8 mouse cellular contexts compared by ENCODE assay signal in the genomic region with DNA sequence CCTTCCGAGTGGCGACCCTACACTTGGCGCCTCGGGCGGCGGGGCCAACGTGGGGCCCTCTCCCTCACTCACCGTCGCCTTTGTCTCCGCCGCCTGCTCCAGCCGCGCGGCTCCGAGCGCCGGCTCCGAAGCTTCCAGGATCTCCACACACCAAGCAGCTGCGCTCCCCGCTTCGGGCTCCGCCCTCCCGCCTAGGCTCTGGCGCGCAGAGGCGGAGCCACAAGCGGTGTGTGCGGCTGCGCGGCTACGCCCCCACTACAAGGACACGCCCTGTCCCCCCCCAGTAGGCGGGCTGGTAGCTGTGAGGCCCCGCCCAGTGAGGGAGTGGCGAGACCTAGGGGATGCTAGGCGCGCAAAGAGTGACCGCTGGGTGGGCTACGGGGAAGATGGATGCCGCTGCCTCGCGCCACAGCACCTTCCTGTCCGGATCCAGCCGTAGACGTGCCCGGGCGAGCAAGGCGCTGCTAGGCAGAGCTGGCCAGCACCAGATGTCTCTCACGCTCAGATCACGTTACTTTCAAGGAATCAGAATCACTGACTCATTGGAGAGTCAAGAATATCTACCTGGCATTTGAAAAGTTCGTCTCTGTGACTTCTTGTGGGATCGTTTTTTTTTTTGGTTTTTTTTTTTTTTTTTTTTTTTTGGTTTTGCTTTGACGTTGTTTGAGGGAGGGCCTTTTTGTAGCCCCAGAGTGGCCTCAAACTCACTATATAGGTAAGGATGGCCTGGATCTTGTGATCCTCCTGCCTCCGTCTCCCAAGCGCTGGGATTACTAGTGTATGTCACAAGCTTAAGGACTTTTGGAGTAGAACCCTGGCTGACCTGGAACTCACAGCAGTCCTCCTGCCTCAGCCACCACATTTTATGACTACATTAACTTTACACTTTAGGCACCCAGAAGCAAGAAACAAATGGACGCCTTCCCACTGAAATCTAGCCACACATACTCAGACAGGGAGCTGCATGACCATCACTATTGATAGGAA. TPM values are rescaled to one million over a fixed set of nuclear protein-coding genes. Genes with fewer than 3 reads are reported as not detected.
DNase-seq lines count a peak whose midpoint lies in the region; ATAC-seq and TF ChIP-seq lines count a peak whose summit lies in the region.

A gene (minus strand): TSS at position 188 of the 987 bp plus-strand sequence.

- H3K4me2 ChIP-seq in lung, postnatal 0 days (replicated peaks; ENCODE audit: low read depth, low read length), result peak within 1 kb of the TSS; percentile 77

- WGBS in hindbrain, embryonic 10.5 days, result 3% methylated on average over 56 of the region's 56 CpGs
- whole genome bisulfite sequencing in lung, postnatal 0 days, result 5% methylated on average over 43 of the region's 56 CpGs

- peak; percentile 38; the same call in 1 of the 2 replicates for TF ChIP-seq CTCF in lung, postnatal 0 days (IDR thresholded peaks at IDR 0.05)

- peak within 1 kb of the TSS; percentile 88 for H3K9ac ChIP-seq in lung, postnatal 0 days (replicated peaks; ENCODE audit: low read depth)

- peak; percentile 94 for ATAC-seq in frontal cortex, adult (ENCODE audit: low TSS enrichment)
- peak; percentile 99 for ATAC-seq in lung, postnatal 0 days

- H3K27me3 ChIP-seq in hindbrain, embryonic 10.5 days (ENCODE audit: insufficient read depth, poor library complexity, severe bottlenecking), result no peaks in the 10 kb centered on the region
- H3K27me3 ChIP-seq in lung, postnatal 0 days (replicated peaks; ENCODE audit: insufficient read depth, low read length), result no peaks in the 10 kb centered on the region

- H3K4me3 ChIP-seq in hindbrain, embryonic 10.5 days, result peak within 1 kb of the TSS; percentile 96
- peak within 1 kb of the TSS; percentile 91 for H3K4me3 ChIP-seq in lung, postnatal 0 days (ENCODE audit: low read depth, low read length)

- peaks cover 59% of the 10 kb centered on the region for H3K4me1 ChIP-seq in hindbrain, embryonic 10.5 days (replicated peaks)
- H3K4me1 ChIP-seq in lung, postnatal 0 days (ENCODE audit: insufficient read depth, low read depth, low read length), result peaks cover 6% of the 10 kb centered on the region; the same call in 1 of the 2 replicates

- peak within 1 kb of the TSS; percentile 99 for H3K27ac ChIP-seq in hindbrain, embryonic 10.5 days
- H3K27ac ChIP-seq in lung, postnatal 0 days (ENCODE audit: low read length), result peak within 1 kb of the TSS; percentile 94

- peak; percentile 99 for DNase-seq in MN1 (ENCODE audit: low spot score)
- peak; percentile 96 for DNase-seq in cerebellum, adult 9-10 months
- peak; percentile 99 for DNase-seq in hindbrain, embryonic 10.5 days (ENCODE audit: low spot score)
- DNase-seq in layer of hippocampus, adult 9-11 months, result peak; percentile 98
- DNase-seq in lung, postnatal 0 days (ENCODE audit: low spot score), result peak; percentile 97
- DNase-seq in ovary, postnatal 14 days (ENCODE audit: low spot score), result peak; percentile 97
- peak; percentile 98 for DNase-seq in thymus, postnatal 14 days

- H3K36me3 ChIP-seq in hindbrain, embryonic 10.5 days, result peaks cover 9% of the 10 kb centered on the region
- no peaks in the 10 kb centered on the region for H3K36me3 ChIP-seq in lung, postnatal 0 days (ENCODE audit: insufficient read depth, low read length)

- no peak for TF ChIP-seq EP300 in lung, postnatal 0 days (IDR thresholded peaks at IDR 0.05)

- no peaks in the 10 kb centered on the region for H3K9me3 ChIP-seq in hindbrain, embryonic 10.5 days
- no peaks in the 10 kb centered on the region for H3K9me3 ChIP-seq in lung, postnatal 0 days (ENCODE audit: low read length)

RNA-seq across cellular contexts. Expression of the gene that starts here (rescaled TPM):
- polyA plus RNA-seq in hindbrain, embryonic 10.5 days (2016; fragmentation: Nextera tagmentation; extraction: Ambion mirVana), result 212 and 247 TPM in 2 replicates
- 56.3 and 62.5 TPM in 2 replicates for polyA plus RNA-seq in lung, postnatal 0 days (2015; fragmentation: Nextera tagmentation; extraction: Ambion mirVana)

Comparison
In these comparisons a context has a peak if more than half of its experiments do, and no peak if none do; other contexts are left out.
1. Peak in every context shown above with its lines: DNase-seq, ATAC-seq, H3K4me3 ChIP-seq and H3K27ac ChIP-seq.